Mouse (Mus musculus) mesoderm, embryonic 11.5 days (tissue): ENCODE measurements around the gene 1700017D01Rik.
"Not testable (repeated sequence)": the region's sequence is repeated elsewhere in the genome, so short reads cannot be mapped to it uniquely, and the experiment has no call there.

ENCODE experiments used
- DNase-seq: peaks from one replicate; pipeline ENCODE4 v3.0.0-alpha.2; 2012; ENCODE audit warnings: low read depth, low spot score

The 1700017D01Rik gene

GRCm38 (mm10) chr19:11130776-11131175, at the start of gene 1700017D01Rik:
TSS of gene 1700017D01Rik (minus strand) at chr19:11130876.
- DNase-seq = not testable (repeated sequence)

- DNase-seq = no peak
Observed at GRCm38 (mm10) chr19:11177464-11177863, 46.8 kb upstream of the 1700017D01Rik start.

- DNase-seq = no peak
Observed at GRCm38 (mm10) chr19:11165172-11165571, 34.5 kb upstream of the 1700017D01Rik start, which contains the start of gene 1700025F22Rik. TSS of gene 1700025F22Rik (minus strand) at chr19:11165320.

GRCm38 (mm10) chr19:11157890-11158289, 27.2 kb upstream of the 1700017D01Rik start:
- not testable (repeated sequence) for DNase-seq

- DNase-seq = no peak
Observed at GRCm38 (mm10) chr19:11135336-11135735, 4.7 kb upstream of the 1700017D01Rik start.

GRCm38 (mm10) chr19:11134852-11135251, 4.2 kb upstream of the 1700017D01Rik start:
- DNase-seq = no peak

- DNase-seq = no peak
Observed at GRCm38 (mm10) chr19:11129702-11130101, 974 bp downstream of the 1700017D01Rik start.

GRCm38 (mm10) chr19:11121016-11121420, 9.7 kb downstream of the 1700017D01Rik start:
- DNase-seq = peak; percentile 3

- DNase-seq = no peak
Observed at GRCm38 (mm10) chr19:11119338-11119737, 11.3 kb downstream of the 1700017D01Rik start.

GRCm38 (mm10) chr19:11107746-11108145, 22.9 kb downstream of the 1700017D01Rik start:
- DNase-seq = no peak

GRCm38 (mm10) chr19:11101880-11102279, 28.8 kb downstream of the 1700017D01Rik start:
- DNase-seq = no peak

GRCm38 (mm10) chr19:11098401-11098800, 32.3 kb downstream of the 1700017D01Rik start:
- DNase-seq = no peak

- peak; percentile 4 for DNase-seq
Observed at GRCm38 (mm10) chr19:11092131-11092530, 38.5 kb downstream of the 1700017D01Rik start.

GRCm38 (mm10) chr19:11080934-11081333, 49.7 kb downstream of the 1700017D01Rik start, which contains the start of gene Ms4a8a:
TSS of gene Ms4a8a (minus strand) at chr19:11081102.
- no peak for DNase-seq

- DNase-seq = no peak
Observed at GRCm38 (mm10) chr19:11070364-11070763, 60.3 kb downstream of the 1700017D01Rik start.

GRCm38 (mm10) chr19:11065202-11065875, 65.3 kb downstream of the 1700017D01Rik start:
- DNase-seq = no peak

GRCm38 (mm10) chr19:11060900-11061299, 69.8 kb downstream of the 1700017D01Rik start:
- DNase-seq = no peak

- no peak for DNase-seq
Observed at GRCm38 (mm10) chr19:11059967-11060366, 70.7 kb downstream of the 1700017D01Rik start.

GRCm38 (mm10) chr19:11055700-11056099, 75.0 kb downstream of the 1700017D01Rik start:
- not testable (repeated sequence) for DNase-seq

- DNase-seq = no peak
Observed at GRCm38 (mm10) chr19:11053277-11053676, 77.4 kb downstream of the 1700017D01Rik start.

- no peak for DNase-seq
Observed at GRCm38 (mm10) chr19:11052877-11053276, 77.8 kb downstream of the 1700017D01Rik start.

- DNase-seq = no peak
Observed at GRCm38 (mm10) chr19:11050286-11050685, 80.4 kb downstream of the 1700017D01Rik start.

GRCm38 (mm10) chr19:11049426-11049825, 81.2 kb downstream of the 1700017D01Rik start:
- DNase-seq = no peak
